Mouse (Mus musculus): ENCODE data around the gene Prdm2. TPM values are rescaled to one million over a fixed set of nuclear protein-coding genes. Genes with fewer than 3 reads are reported as not detected.

Prdm2 gene
- total RNA-seq, 1 experiment, result 11.0 TPM

GRCm38 (mm10) chr4:143120008-143120407, 92.8 kb downstream of the Prdm2 start:
- no peak overlapping the region for H3K27ac ChIP-seq (ENCODE audit: insufficient read depth, low read depth, low read length, poor library complexity, severe bottlenecking)
- no peaks in the 10 kb centered on the region for H3K36me3 ChIP-seq (ENCODE audit: control insufficient read depth, insufficient read depth, low read length, poor library complexity, severe bottlenecking)
- DNase-seq (ENCODE audit: low read depth, low spot score), result no peak
- TF ChIP-seq CHD2 (IDR thresholded peaks at IDR 0.05; ENCODE audit: low read depth, low read length) (no peak), HCFC1 (IDR thresholded peaks at IDR 0.05; ENCODE audit: borderline replicate concordance, insufficient read depth, low read length) (no peak), ZNF384 (IDR thresholded peaks at IDR 0.05; ENCODE audit: low read depth, low read length) (no peak), MAFK (IDR thresholded peaks at IDR 0.05; ENCODE audit: insufficient read depth, low read depth, low read length) (no peak), ZC3H11A (IDR thresholded peaks at IDR 0.05; ENCODE audit: borderline replicate concordance, low read depth, low read length) (no peak)
- no peaks in the 10 kb centered on the region for H3K9me3 ChIP-seq (ENCODE audit: control insufficient read depth, insufficient read depth, low read depth, low read length)
- no peak overlapping the region for H3K4me3 ChIP-seq (ENCODE audit: insufficient read depth in 1 of 2, low read depth in 1 of 2, low read length in 2 of 2, poor library complexity in 1 of 2, severe bottlenecking in 1 of 2)
- no peak overlapping the region for H3K9ac ChIP-seq (ENCODE audit: insufficient read depth, low read depth, low read length, poor library complexity, severe bottlenecking)
- H3K4me1 ChIP-seq (ENCODE audit: control insufficient read depth in 2 of 2, insufficient read depth in 2 of 2, low read length in 2 of 2, poor library complexity in 1 of 2), result no peaks in the 10 kb centered on the region; a peak in 1 of 4 replicates
- in situ Hi-C loops (cut with MboI; ENCODE audit: low sequenced_read_pairs in 2 of 2, unreplicated experiment in 2 of 2), result no loop called here

- H3K27ac ChIP-seq (ENCODE audit: insufficient read depth, low read depth, low read length, poor library complexity, severe bottlenecking), result no peak overlapping the region
- no peak overlapping the region for H3K4me3 ChIP-seq (ENCODE audit: insufficient read depth in 1 of 2, low read depth in 1 of 2, low read length in 2 of 2, poor library complexity in 1 of 2, severe bottlenecking in 1 of 2)
- no peak for DNase-seq (ENCODE audit: low read depth, low spot score)
- H3K36me3 ChIP-seq (ENCODE audit: control insufficient read depth, insufficient read depth, low read length, poor library complexity, severe bottlenecking), result no peaks in the 10 kb centered on the region
- TF ChIP-seq CHD2 (IDR thresholded peaks at IDR 0.05; ENCODE audit: low read depth, low read length) (no peak), HCFC1 (IDR thresholded peaks at IDR 0.05; ENCODE audit: borderline replicate concordance, insufficient read depth, low read length) (no peak), ZC3H11A (IDR thresholded peaks at IDR 0.05; ENCODE audit: borderline replicate concordance, low read depth, low read length) (no peak), MAFK (IDR thresholded peaks at IDR 0.05; ENCODE audit: insufficient read depth, low read depth, low read length) (no peak), ZNF384 (IDR thresholded peaks at IDR 0.05; ENCODE audit: low read depth, low read length) (no peak)
- in situ Hi-C loops (cut with MboI; ENCODE audit: low sequenced_read_pairs in 2 of 2, unreplicated experiment in 2 of 2), result no loop called here
- no peaks in the 10 kb centered on the region; a peak in 1 of 4 replicates for H3K4me1 ChIP-seq (ENCODE audit: control insufficient read depth in 2 of 2, insufficient read depth in 2 of 2, low read length in 2 of 2, poor library complexity in 1 of 2)
- no peak overlapping the region for H3K9ac ChIP-seq (ENCODE audit: insufficient read depth, low read depth, low read length, poor library complexity, severe bottlenecking)
- no peaks in the 10 kb centered on the region for H3K9me3 ChIP-seq (ENCODE audit: control insufficient read depth, insufficient read depth, low read depth, low read length)
Observed at GRCm38 (mm10) chr4:143118843-143119242, 94.0 kb downstream of the Prdm2 start.

GRCm38 (mm10) chr4:143115851-143116250, 96.9 kb downstream of the Prdm2 start:
- peak; percentile 9 for DNase-seq (ENCODE audit: low read depth, low spot score)
- no peaks in the 10 kb centered on the region; a peak in 1 of 4 replicates for H3K4me1 ChIP-seq (ENCODE audit: control insufficient read depth in 2 of 2, insufficient read depth in 2 of 2, low read length in 2 of 2, poor library complexity in 1 of 2)
- H3K36me3 ChIP-seq (ENCODE audit: control insufficient read depth, insufficient read depth, low read length, poor library complexity, severe bottlenecking), result no peaks in the 10 kb centered on the region
- H3K27ac ChIP-seq (ENCODE audit: insufficient read depth, low read depth, low read length, poor library complexity, severe bottlenecking), result no peak overlapping the region
- no peak overlapping the region for H3K9ac ChIP-seq (ENCODE audit: insufficient read depth, low read depth, low read length, poor library complexity, severe bottlenecking)
- in situ Hi-C loops (cut with MboI; ENCODE audit: low sequenced_read_pairs in 2 of 2, unreplicated experiment in 2 of 2), result no loop called here
- H3K9me3 ChIP-seq (ENCODE audit: control insufficient read depth, insufficient read depth, low read depth, low read length), result no peaks in the 10 kb centered on the region
- TF ChIP-seq CHD2 (IDR thresholded peaks at IDR 0.05; ENCODE audit: low read depth, low read length), result no peak
- no peak for TF ChIP-seq HCFC1 (IDR thresholded peaks at IDR 0.05; ENCODE audit: borderline replicate concordance, insufficient read depth, low read length)
- TF ChIP-seq ZC3H11A (IDR thresholded peaks at IDR 0.05; ENCODE audit: borderline replicate concordance, low read depth, low read length), result no peak
- TF ChIP-seq MAFK (IDR thresholded peaks at IDR 0.05; ENCODE audit: insufficient read depth, low read depth, low read length), result no peak
- TF ChIP-seq ZNF384 (IDR thresholded peaks at IDR 0.05; ENCODE audit: low read depth, low read length), result no peak
- H3K4me3 ChIP-seq (ENCODE audit: insufficient read depth in 1 of 2, low read depth in 1 of 2, low read length in 2 of 2, poor library complexity in 1 of 2, severe bottlenecking in 1 of 2), result no peak overlapping the region

GRCm38 (mm10) chr4:143114232-143114979, 98.4 kb downstream of the Prdm2 start:
- DNase-seq (ENCODE audit: low read depth, low spot score), result no peak
- H3K9me3 ChIP-seq (ENCODE audit: control insufficient read depth, insufficient read depth, low read depth, low read length), result no peaks in the 10 kb centered on the region
- H3K4me3 ChIP-seq (ENCODE audit: insufficient read depth in 1 of 2, low read depth in 1 of 2, low read length in 2 of 2, poor library complexity in 1 of 2, severe bottlenecking in 1 of 2), result no peak overlapping the region
- TF ChIP-seq HCFC1 (IDR thresholded peaks at IDR 0.05; ENCODE audit: borderline replicate concordance, insufficient read depth, low read length) (no peak), MAFK (IDR thresholded peaks at IDR 0.05; ENCODE audit: insufficient read depth, low read depth, low read length) (no peak), ZNF384 (IDR thresholded peaks at IDR 0.05; ENCODE audit: low read depth, low read length) (no peak), ZC3H11A (IDR thresholded peaks at IDR 0.05; ENCODE audit: borderline replicate concordance, low read depth, low read length) (no peak), CHD2 (IDR thresholded peaks at IDR 0.05; ENCODE audit: low read depth, low read length) (no peak)
- in situ Hi-C loops (cut with MboI; ENCODE audit: low sequenced_read_pairs in 2 of 2, unreplicated experiment in 2 of 2), result no loop called here
- H3K4me1 ChIP-seq (ENCODE audit: control insufficient read depth in 2 of 2, insufficient read depth in 2 of 2, low read length in 2 of 2, poor library complexity in 1 of 2), result no peaks in the 10 kb centered on the region; a peak in 1 of 4 replicates
- H3K9ac ChIP-seq (ENCODE audit: insufficient read depth, low read depth, low read length, poor library complexity, severe bottlenecking), result no peak overlapping the region
- no peak overlapping the region for H3K27ac ChIP-seq (ENCODE audit: insufficient read depth, low read depth, low read length, poor library complexity, severe bottlenecking)
- H3K36me3 ChIP-seq (ENCODE audit: control insufficient read depth, insufficient read depth, low read length, poor library complexity, severe bottlenecking), result no peaks in the 10 kb centered on the region
